Mouse (Mus musculus) lung, embryonic 16.5 days (tissue): ENCODE measurements around the gene Grb2. TPM values are rescaled to one million over a fixed set of nuclear protein-coding genes. Genes with fewer than 3 reads are reported as not detected.

Source experiments
- ATAC-seq: fragments of 200-750 bp; cut with Nextera tagmentation; 2 replicates; pipeline ENCODE4 v1.8.0; 2017; ENCODE audit warnings: low read depth, mild to moderate bottlenecking, moderate library complexity
- H3K27ac ChIP-seq: fragments of 300-500 bp; sonication (generic); 2 replicates; pipeline ENCODE4 v1.5.1; 2014; ENCODE audit warnings: mild to moderate bottlenecking, control low read depth, low read length
- H3K27me3 ChIP-seq: fragments of 300-500 bp; sonication (generic); 2 replicates; pipeline ENCODE4 v1.6.1; 2014; ENCODE audit warnings: low read depth, low read length, mixed read lengths; ENCODE audit not compliant: control insufficient read depth, insufficient read depth
- H3K36me3 ChIP-seq: fragments of 300-500 bp; sonication (generic); 2 replicates; pipeline ENCODE4 v1.6.1; 2014; ENCODE audit warnings: low read length; ENCODE audit not compliant: control insufficient read depth, insufficient read depth
- H3K4me1 ChIP-seq: fragments of 300-500 bp; sonication (generic); replicated peaks from 2 replicates; pipeline ENCODE4 v1.6.1; 2014; ENCODE audit warnings: low read length, mixed read lengths; ENCODE audit not compliant: control insufficient read depth, insufficient read depth
- H3K4me2 ChIP-seq: fragments of 300-500 bp; sonication (generic); 2 replicates; pipeline ENCODE4 v1.6.1; 2014; ENCODE audit warnings: low read depth, low read length, control low read depth
- H3K4me3 ChIP-seq: fragments of 300-500 bp; sonication (generic); 2 replicates; pipeline ENCODE4 v1.5.1; 2014; ENCODE audit warnings: mild to moderate bottlenecking, low read length, control low read depth
- H3K9ac ChIP-seq: fragments of 300-500 bp; sonication (generic); 2 replicates; pipeline ENCODE4 v1.6.1; 2014; ENCODE audit warnings: low read length, control low read depth
- H3K9me3 ChIP-seq: fragments of 300-500 bp; sonication (generic); 2 replicates; pipeline ENCODE4 v1.6.1; 2016; ENCODE audit warnings: low read length; ENCODE audit not compliant: control insufficient read depth
- WGBS: fragments of 180-500 bp; shearing (Covaris S2); extraction: QIAGEN DNeasy Blood & Tissue Kit; methylation state at CpG from one replicate; pipeline ENCODE4 v1.1.7; 2014; 5-methylcytosine and 5-hydroxymethylcytosine counted together
- polyA plus RNA-seq: library from polyadenylated mRNA; unstranded; fragments of >200 nt; fragmentation: Nextera tagmentation; extraction: Ambion mirVana; gene quantifications from 2 replicates; pipeline ENCODE4 v1.2.1, GENCODE M21; 2015

Grb2 gene
- polyA plus RNA-seq, 1 experiment from 2014 or later, result 82.7 TPM

- no peak overlapping the region for H3K4me2 ChIP-seq
- no peak overlapping the region for H3K27ac ChIP-seq
- no peak overlapping the region for H3K9ac ChIP-seq
- no peaks in the 10 kb centered on the region for H3K4me1 ChIP-seq
- H3K4me3 ChIP-seq, result no peak overlapping the region
- H3K27me3 ChIP-seq, result no peaks in the 10 kb centered on the region
- 36% methylated on average over 5 of the region's 5 CpGs for WGBS
- H3K36me3 ChIP-seq, result peaks cover 5% of the 10 kb centered on the region; the same call in 1 of the 2 replicates
- no peaks in the 10 kb centered on the region for H3K9me3 ChIP-seq
- no peak for ATAC-seq
These were observed 15.6 kb downstream of the Grb2 start for GRCm38 (mm10) chr11:115692800-115693199.

- H3K27me3 ChIP-seq, result no peaks in the 10 kb centered on the region
- H3K4me3 ChIP-seq, result no peak overlapping the region
- H3K9ac ChIP-seq, result no peak overlapping the region
- H3K27ac ChIP-seq, result no peak overlapping the region
- H3K9me3 ChIP-seq, result no peaks in the 10 kb centered on the region
- H3K36me3 ChIP-seq, result peaks cover 3% of the 10 kb centered on the region; the same call in 1 of the 2 replicates
- no peaks in the 10 kb centered on the region for H3K4me1 ChIP-seq
- 77% methylated on average over 2 of the region's 2 CpGs for WGBS
- no peak for ATAC-seq
- no peak overlapping the region for H3K4me2 ChIP-seq
These were observed 16.4 kb downstream of the Grb2 start for GRCm38 (mm10) chr11:115691976-115692375.

- Histone ChIP-seq H3K9ac (no peak overlapping the region), H3K27me3 (no peaks in the 10 kb centered on the region), H3K27ac (no peak overlapping the region), H3K4me1 (no peaks in the 10 kb centered on the region), H3K36me3 (peaks cover 3% of the 10 kb centered on the region; the same call in 1 of the 2 replicates), H3K9me3 (no peaks in the 10 kb centered on the region), H3K4me3 (no peak overlapping the region), H3K4me2 (no peak overlapping the region)
- no peak for ATAC-seq
- 94% methylated on average over 5 of the region's 5 CpGs for WGBS
These were observed 16.9 kb downstream of the Grb2 start for GRCm38 (mm10) chr11:115691511-115691910.

GRCm38 (mm10) chr11:115691013-115691412 is 17.4 kb downstream of the Grb2 start:
- Histone ChIP-seq H3K4me3 (no peak overlapping the region), H3K4me2 (no peak overlapping the region), H3K4me1 (no peaks in the 10 kb centered on the region), H3K27ac (no peak overlapping the region), H3K9me3 (no peaks in the 10 kb centered on the region), H3K9ac (no peak overlapping the region), H3K36me3 (peaks cover 3% of the 10 kb centered on the region; the same call in 1 of the 2 replicates), H3K27me3 (no peaks in the 10 kb centered on the region)
- no peak for ATAC-seq
- 83% methylated on average over 5 of the region's 5 CpGs for WGBS

GRCm38 (mm10) chr11:115690356-115690755 is 18.0 kb downstream of the Grb2 start:
- H3K9ac ChIP-seq, result no peak overlapping the region
- H3K4me3 ChIP-seq, result no peak overlapping the region
- H3K4me2 ChIP-seq, result no peak overlapping the region
- peaks cover 3% of the 10 kb centered on the region; the same call in 1 of the 2 replicates for H3K36me3 ChIP-seq
- WGBS, result 71% methylated on average over 5 of the region's 5 CpGs
- no peak overlapping the region for H3K27ac ChIP-seq
- H3K27me3 ChIP-seq, result no peaks in the 10 kb centered on the region
- H3K4me1 ChIP-seq, result no peaks in the 10 kb centered on the region
- no peaks in the 10 kb centered on the region for H3K9me3 ChIP-seq
- no peak for ATAC-seq

GRCm38 (mm10) chr11:115689137-115689915 is 19.1 kb downstream of the Grb2 start:
- no peak for ATAC-seq
- H3K4me1 ChIP-seq, result no peaks in the 10 kb centered on the region
- no peak overlapping the region for H3K9ac ChIP-seq
- H3K9me3 ChIP-seq, result no peaks in the 10 kb centered on the region
- H3K27ac ChIP-seq, result no peak overlapping the region
- H3K4me3 ChIP-seq, result no peak overlapping the region
- peaks cover 3% of the 10 kb centered on the region; the same call in 1 of the 2 replicates for H3K36me3 ChIP-seq
- no peak overlapping the region for H3K4me2 ChIP-seq
- 95% methylated on average over 14 of the region's 14 CpGs for WGBS
- no peaks in the 10 kb centered on the region for H3K27me3 ChIP-seq

GRCm38 (mm10) chr11:115686369-115686768 is 22.0 kb downstream of the Grb2 start:
- WGBS, result 72% methylated on average over 6 of the region's 6 CpGs
- no peak for ATAC-seq

GRCm38 (mm10) chr11:115685954-115686353 is 22.4 kb downstream of the Grb2 start:
- no peaks in the 10 kb centered on the region for H3K4me1 ChIP-seq
- no peak for ATAC-seq
- H3K4me2 ChIP-seq, result no peak overlapping the region
- H3K9ac ChIP-seq, result no peak overlapping the region
- no peaks in the 10 kb centered on the region for H3K9me3 ChIP-seq
- 78% methylated on average over 7 of the region's 7 CpGs for WGBS
- no peaks in the 10 kb centered on the region for H3K27me3 ChIP-seq
- no peak overlapping the region for H3K27ac ChIP-seq
- H3K36me3 ChIP-seq, result peaks cover 5% of the 10 kb centered on the region; the same call in 1 of the 2 replicates
- no peak overlapping the region for H3K4me3 ChIP-seq

More at GRCm38 (mm10) chr11:115686369-115686768, 22.0 kb downstream of the Grb2 start:
- H3K36me3 ChIP-seq, result peaks cover 5% of the 10 kb centered on the region; the same call in 1 of the 2 replicates
- no peaks in the 10 kb centered on the region for H3K9me3 ChIP-seq
- H3K9ac ChIP-seq, result no peak overlapping the region
- H3K4me2 ChIP-seq, result no peak overlapping the region
- no peaks in the 10 kb centered on the region for H3K27me3 ChIP-seq
- H3K4me3 ChIP-seq, result no peak overlapping the region
- no peaks in the 10 kb centered on the region for H3K4me1 ChIP-seq
- H3K27ac ChIP-seq, result no peak overlapping the region

GRCm38 (mm10) chr11:115684877-115685276 is 23.5 kb downstream of the Grb2 start:
- H3K36me3 ChIP-seq, result peaks cover 5% of the 10 kb centered on the region; the same call in 1 of the 2 replicates
- no peaks in the 10 kb centered on the region for H3K9me3 ChIP-seq
- H3K4me2 ChIP-seq, result no peak overlapping the region
- ATAC-seq, result 0 out of 2 replicates have a peak, but pooled peaks have one; percentile 54
- no peak overlapping the region for H3K4me3 ChIP-seq
- H3K27ac ChIP-seq, result no peak overlapping the region
- WGBS, result 89% methylated on average over 6 of the region's 6 CpGs
- H3K27me3 ChIP-seq, result no peaks in the 10 kb centered on the region
- no peak overlapping the region for H3K9ac ChIP-seq
- no peaks in the 10 kb centered on the region for H3K4me1 ChIP-seq
